Mouse (Mus musculus) kidney, adult 2 months (tissue): ENCODE measurements around the gene Slc19a2.

Source experiments
- CTCF ChIP-seq: fragments of 200-500 bp; conservative IDR thresholded peaks from 2 replicates; pipeline ENCODE4 v1.5.1; 2011; ENCODE audit warnings: low read depth, mild to moderate bottlenecking, control low read depth, low read length, moderate library complexity, mixed read lengths; ENCODE audit not compliant: insufficient read depth, insufficient read length
- POLR2A ChIP-seq: fragments of 200-500 bp; IDR thresholded peaks from one replicate; pipeline ENCODE4 v1.6.1; 2011; ENCODE audit warnings: low read depth, low read length, control low read depth

GRCm38 (mm10) chr1:164260171-164261028, 11.6 kb downstream of the Slc19a2 start:
- TF ChIP-seq CTCF (no peak), POLR2A (no peak)
